Mouse (Mus musculus): ENCODE data around the gene AC124502.3. TPM values are rescaled to one million over a fixed set of nuclear protein-coding genes. Genes with fewer than 3 reads are reported as not detected.

Gene AC124502.3
- 0.34 TPM for polyA plus RNA-seq (2014; fragmentation: Illumina TruSeq; extraction: RNeasy Lipid Tissue Mini Kit (QIAGEN cat#74804))

GRCm38 (mm10) chr19:5038709-5039156 is at the start of gene AC124502.3, which contains the start of gene B4gat1:
TSS of gene AC124502.3 (plus strand) at chr19:5038891.
TSS of gene B4gat1 (plus strand) at chr19:5038826.

GRCm38 (mm10) chr19:4990256-4990625 is 48.5 kb upstream of the AC124502.3 start, which contains the start of gene Npas4:
TSS of gene Npas4 (minus strand) at chr19:4990316.

GRCm38 (mm10) chr19:5023621-5024479 is 14.8 kb upstream of the AC124502.3 start, which contains the start of gene Slc29a2:
TSS of gene Slc29a2 (plus strand) at chr19:5023860.

GRCm38 (mm10) chr19:5040862-5041523 is 2.3 kb downstream of the AC124502.3 start, which contains the start of gene Brms1:
TSS of gene Brms1 (plus strand) at chr19:5041354.

GRCm38 (mm10) chr19:5050047-5050905 is 11.6 kb downstream of the AC124502.3 start, which contains the start of gene Rin1:
TSS of gene Rin1 (plus strand) at chr19:5050481.

GRCm38 (mm10) chr19:5067867-5068569 is 29.3 kb downstream of the AC124502.3 start, which contains the start of gene Cd248:
TSS of gene Cd248 (plus strand) at chr19:5068078.

GRCm38 (mm10) chr19:5085145-5085863 is 46.6 kb downstream of the AC124502.3 start, which contains the start of gene Tmem151a:
TSS of gene Tmem151a (minus strand) at chr19:5085531.

GRCm38 (mm10) chr19:5087884-5088728 is 49.4 kb downstream of the AC124502.3 start, which contains the start of gene Yif1a:
TSS of gene Yif1a (plus strand) at chr19:5088538.

GRCm38 (mm10) chr19:5098363-5099143 is 59.9 kb downstream of the AC124502.3 start, which contains the start of gene Cnih2:
TSS of gene Cnih2 (minus strand) at chr19:5098521.

Other genes starting within 250 kb of the AC124502.3 start
- gene Rbm4, start 245.0 kb upstream of the AC124502.3 start, polyA plus RNA-seq (2014; fragmentation: Illumina TruSeq; extraction: RNeasy Lipid Tissue Mini Kit (QIAGEN cat#74804)): 14.7 TPM
- 1.7 TPM for gene Gm21992, start 227.3 kb upstream of the AC124502.3 start, polyA plus RNA-seq (2014; fragmentation: Illumina TruSeq; extraction: RNeasy Lipid Tissue Mini Kit (QIAGEN cat#74804))
- gene Rbm14, start 227.3 kb upstream of the AC124502.3 start, polyA plus RNA-seq (2014; fragmentation: Illumina TruSeq; extraction: RNeasy Lipid Tissue Mini Kit (QIAGEN cat#74804)): 8.6 TPM
- gene Ccs, start 199.6 kb upstream of the AC124502.3 start, polyA plus RNA-seq (2014; fragmentation: Illumina TruSeq; extraction: RNeasy Lipid Tissue Mini Kit (QIAGEN cat#74804)): not detected
- gene Ccdc87, start 199.5 kb upstream of the AC124502.3 start, polyA plus RNA-seq (2014; fragmentation: Illumina TruSeq; extraction: RNeasy Lipid Tissue Mini Kit (QIAGEN cat#74804)): 0.46 TPM
- gene Ctsf, start 183.8 kb upstream of the AC124502.3 start, polyA plus RNA-seq (2014; fragmentation: Illumina TruSeq; extraction: RNeasy Lipid Tissue Mini Kit (QIAGEN cat#74804)): 35.5 TPM
- gene Actn3, start 161.0 kb upstream of the AC124502.3 start, polyA plus RNA-seq (2014; fragmentation: Illumina TruSeq; extraction: RNeasy Lipid Tissue Mini Kit (QIAGEN cat#74804)): 0.20 TPM
- 19.7 TPM for gene Zdhhc24, start 160.2 kb upstream of the AC124502.3 start, polyA plus RNA-seq (2014; fragmentation: Illumina TruSeq; extraction: RNeasy Lipid Tissue Mini Kit (QIAGEN cat#74804))
- gene Bbs1, start 132.3 kb upstream of the AC124502.3 start, polyA plus RNA-seq (2014; fragmentation: Illumina TruSeq; extraction: RNeasy Lipid Tissue Mini Kit (QIAGEN cat#74804)): 5.8 TPM
- gene Dpp3, start 110.6 kb upstream of the AC124502.3 start, polyA plus RNA-seq (2014; fragmentation: Illumina TruSeq; extraction: RNeasy Lipid Tissue Mini Kit (QIAGEN cat#74804)): 1.7 TPM
- gene Peli3, start 95.8 kb upstream of the AC124502.3 start, polyA plus RNA-seq (2014; fragmentation: Illumina TruSeq; extraction: RNeasy Lipid Tissue Mini Kit (QIAGEN cat#74804)): 1.8 TPM
- 15.6 TPM for gene Mrpl11, start 76.7 kb upstream of the AC124502.3 start, polyA plus RNA-seq (2014; fragmentation: Illumina TruSeq; extraction: RNeasy Lipid Tissue Mini Kit (QIAGEN cat#74804))
- gene Npas4, start 48.6 kb upstream of the AC124502.3 start, polyA plus RNA-seq (2014; fragmentation: Illumina TruSeq; extraction: RNeasy Lipid Tissue Mini Kit (QIAGEN cat#74804)): not detected
- not detected for gene Slc29a2, start 15.0 kb upstream of the AC124502.3 start, polyA plus RNA-seq (2014; fragmentation: Illumina TruSeq; extraction: RNeasy Lipid Tissue Mini Kit (QIAGEN cat#74804))
- gene B4gat1, start 65 bp upstream of the AC124502.3 start, polyA plus RNA-seq (2014; fragmentation: Illumina TruSeq; extraction: RNeasy Lipid Tissue Mini Kit (QIAGEN cat#74804)): 31.6 TPM
- gene Brms1, start 2.5 kb downstream of the AC124502.3 start, polyA plus RNA-seq (2014; fragmentation: Illumina TruSeq; extraction: RNeasy Lipid Tissue Mini Kit (QIAGEN cat#74804)): not detected
- gene Rin1, start 11.6 kb downstream of the AC124502.3 start, polyA plus RNA-seq (2014; fragmentation: Illumina TruSeq; extraction: RNeasy Lipid Tissue Mini Kit (QIAGEN cat#74804)): 0.17 TPM
- gene Cd248, start 29.2 kb downstream of the AC124502.3 start, polyA plus RNA-seq (2014; fragmentation: Illumina TruSeq; extraction: RNeasy Lipid Tissue Mini Kit (QIAGEN cat#74804)): 0.17 TPM
- gene Tmem151a, start 46.6 kb downstream of the AC124502.3 start, polyA plus RNA-seq (2014; fragmentation: Illumina TruSeq; extraction: RNeasy Lipid Tissue Mini Kit (QIAGEN cat#74804)): 0.37 TPM
- gene Yif1a, start 49.6 kb downstream of the AC124502.3 start, polyA plus RNA-seq (2014; fragmentation: Illumina TruSeq; extraction: RNeasy Lipid Tissue Mini Kit (QIAGEN cat#74804)): 18.2 TPM
- gene Cnih2, start 59.6 kb downstream of the AC124502.3 start, polyA plus RNA-seq (2014; fragmentation: Illumina TruSeq; extraction: RNeasy Lipid Tissue Mini Kit (QIAGEN cat#74804)): not detected
- gene Rab1b, start 68.2 kb downstream of the AC124502.3 start, polyA plus RNA-seq (2014; fragmentation: Illumina TruSeq; extraction: RNeasy Lipid Tissue Mini Kit (QIAGEN cat#74804)): 1.1 TPM
- gene Klc2, start 79.7 kb downstream of the AC124502.3 start, polyA plus RNA-seq (2014; fragmentation: Illumina TruSeq; extraction: RNeasy Lipid Tissue Mini Kit (QIAGEN cat#74804)): 3.9 TPM
- gene Pacs1, start 234.2 kb downstream of the AC124502.3 start, polyA plus RNA-seq (2014; fragmentation: Illumina TruSeq; extraction: RNeasy Lipid Tissue Mini Kit (QIAGEN cat#74804)): 11.4 TPM